Mouse (Mus musculus): ENCODE measurements around the gene 4931414P19Rik.
A peak's percentile ranks its signal among the peaks of the same experiment; 100 is the strongest.

4931414P19Rik gene

DNA sequence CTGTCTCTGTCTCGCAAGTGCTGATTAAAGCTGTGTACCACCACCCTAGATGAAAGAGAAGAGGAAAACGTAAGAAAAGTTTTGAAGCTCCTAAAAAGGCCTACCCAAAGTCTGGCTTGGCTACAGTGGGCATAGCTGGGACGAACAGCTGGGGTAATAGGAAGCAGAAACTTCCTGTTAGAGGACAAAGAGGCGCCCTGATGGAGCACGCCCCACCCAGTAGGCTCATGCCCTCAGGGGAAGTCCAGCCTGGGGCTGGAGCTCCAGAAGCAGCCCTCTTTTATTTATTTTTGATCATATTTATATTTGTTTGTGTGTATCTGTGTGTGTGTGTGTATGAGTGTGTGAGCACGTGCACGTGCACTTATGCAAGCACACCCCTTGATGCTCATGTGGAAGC is 26.2 kb downstream of the 4931414P19Rik start:
- no peak for DNase-seq

DNA sequence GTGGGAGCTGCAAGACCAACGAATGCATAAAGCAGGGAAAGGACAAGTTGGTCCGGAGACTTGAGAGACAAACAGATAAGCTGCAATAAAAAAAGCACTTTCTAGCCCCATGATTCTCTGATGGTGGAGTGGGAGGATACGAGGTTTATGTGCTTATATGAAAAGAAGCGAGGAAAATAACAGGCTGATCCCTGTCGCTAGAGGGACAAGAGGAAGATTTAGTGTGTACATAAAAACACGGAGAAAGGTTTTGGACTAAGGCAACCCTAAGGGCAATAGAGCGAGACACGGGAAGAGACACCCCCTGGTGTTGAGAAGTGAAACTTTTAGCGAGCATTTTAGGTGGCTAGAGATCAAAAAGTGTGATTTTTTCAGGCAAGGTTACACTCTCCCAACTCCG is 27.7 kb downstream of the 4931414P19Rik start:
- peak; percentile 56 to 63 for DNase-seq

DNA sequence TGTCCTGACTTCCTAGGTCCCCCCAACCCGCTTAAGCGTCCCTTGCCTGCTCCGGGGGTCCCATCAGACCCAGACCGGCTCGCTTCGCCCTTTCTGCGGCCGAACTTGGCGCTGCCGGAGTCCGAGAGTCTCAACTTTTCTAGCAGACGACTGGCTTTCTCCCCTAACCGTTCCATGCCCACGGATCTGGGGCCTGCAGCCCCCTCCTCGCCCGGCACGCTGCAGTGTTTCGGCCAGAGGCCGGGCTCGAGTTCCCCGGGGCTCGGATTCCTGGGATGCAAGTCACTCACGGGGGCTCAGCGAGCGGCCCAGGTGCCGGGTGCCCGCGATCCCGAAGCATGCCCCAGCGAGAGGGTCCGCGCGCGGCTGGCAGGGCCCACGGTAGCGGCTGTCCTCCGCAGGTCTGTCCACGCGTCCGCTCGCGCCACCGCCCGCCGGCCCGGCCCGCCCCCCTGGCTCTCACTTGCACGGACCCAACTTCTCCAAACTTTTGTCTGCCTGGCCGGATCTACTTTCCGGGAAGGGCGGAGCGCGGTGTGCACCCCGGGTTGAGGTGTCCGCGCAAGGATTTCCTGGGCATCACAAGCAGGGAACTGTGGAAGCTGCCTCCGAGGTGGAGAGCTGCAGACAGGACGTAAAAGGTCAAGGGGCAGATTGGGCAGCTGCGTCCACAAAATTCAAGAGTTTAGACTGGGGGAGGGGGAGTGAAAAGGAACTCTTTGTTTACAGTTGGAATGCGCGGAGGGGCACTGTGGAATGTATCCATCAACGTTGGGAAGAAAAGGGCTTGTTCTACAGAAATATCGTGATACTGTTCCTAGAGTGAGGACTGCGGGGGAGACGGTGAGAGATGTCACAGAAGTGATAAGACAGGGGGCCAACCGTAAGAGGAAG is 28.5 kb downstream of the 4931414P19Rik start, which contains the start of gene Ajuba:
Gene Ajuba, minus strand, starts transcription at position 470 of the 894 bp plus-strand sequence.
- peak; percentile 94 for DNase-seq

DNA sequence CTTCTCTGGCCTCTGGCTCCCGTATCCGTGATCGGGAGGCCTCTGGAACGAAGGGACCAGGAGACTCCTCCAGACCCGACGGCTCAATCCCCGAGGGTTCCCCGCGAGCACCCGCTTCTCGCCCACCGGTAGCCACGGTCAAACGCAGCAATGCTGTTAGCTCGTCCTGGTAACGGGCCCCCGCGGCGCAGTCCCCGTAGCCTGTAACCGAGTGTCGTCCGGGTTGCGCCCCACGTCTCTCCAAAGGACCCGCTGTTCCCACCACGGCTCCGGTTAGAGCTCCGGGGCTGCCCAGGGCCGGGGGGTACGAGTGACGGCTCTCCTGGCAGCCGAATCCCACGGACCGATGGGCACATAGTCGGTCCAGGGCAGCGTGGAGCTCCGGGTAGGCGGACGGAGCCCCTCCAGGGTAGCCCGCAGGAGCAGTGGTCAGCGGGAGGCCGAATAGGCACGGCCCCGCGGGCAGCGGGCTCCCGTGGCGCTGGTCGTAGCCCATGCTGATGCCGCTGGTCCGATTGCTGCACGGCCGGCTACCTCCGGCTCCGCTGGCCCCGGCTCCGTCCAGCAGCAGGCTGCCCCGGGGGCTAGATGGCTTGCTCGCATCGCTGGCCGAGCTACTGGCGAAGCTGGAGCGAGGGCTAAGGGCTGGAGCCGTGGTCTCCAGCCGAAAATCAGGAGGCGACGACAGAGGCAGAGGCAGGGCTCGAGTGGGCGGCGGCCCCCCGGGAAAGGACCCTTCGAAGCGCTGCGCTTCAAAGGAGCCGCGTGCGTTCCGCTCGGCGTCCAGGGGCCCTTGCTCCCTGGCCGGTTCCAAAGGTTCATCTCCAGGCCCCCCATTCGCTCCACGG is 29.3 kb downstream of the 4931414P19Rik start:
- DNase-seq: peak; percentile 36 to 72

DNA sequence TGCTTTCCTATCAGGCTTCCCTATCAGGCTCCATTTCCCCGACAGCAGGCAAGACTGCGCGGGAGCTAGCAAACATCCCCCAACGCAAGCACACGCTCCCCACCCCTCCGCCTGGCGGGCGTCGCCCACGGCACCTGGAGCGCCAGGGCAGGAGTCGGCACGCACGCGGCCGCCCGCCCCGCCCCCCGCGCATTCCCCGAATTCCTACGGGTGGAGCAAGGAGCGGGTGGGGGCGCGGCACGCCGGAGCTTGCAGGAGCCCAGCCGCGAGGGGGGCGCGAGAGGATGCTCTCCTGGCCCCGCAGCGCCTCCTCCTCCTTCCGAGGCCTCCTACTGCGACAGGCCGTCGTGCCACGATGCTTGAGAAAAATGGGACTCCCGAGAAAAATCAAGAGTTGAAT is 30.2 kb downstream of the 4931414P19Rik start:
- DNase-seq: peak; percentile 88 to 93

DNA sequence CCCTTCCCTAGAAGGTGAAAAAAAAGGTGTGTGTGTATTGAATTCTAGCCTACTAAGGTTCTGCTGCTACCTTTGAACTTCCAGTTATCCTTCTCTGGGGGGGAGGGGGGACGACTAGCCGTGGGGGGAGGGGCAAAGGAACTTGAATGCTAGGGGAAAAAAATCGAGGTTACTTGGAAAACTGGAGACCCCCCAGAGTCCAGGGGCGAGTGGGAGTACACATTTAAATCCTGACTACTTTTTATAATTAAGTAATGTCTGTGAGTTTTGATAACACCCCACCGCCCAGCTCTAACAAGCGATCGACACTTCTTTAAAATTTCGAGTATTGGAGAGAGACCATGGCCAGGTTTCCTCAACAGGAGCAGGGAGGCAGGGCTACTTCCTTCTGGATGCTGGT is 30.8 kb downstream of the 4931414P19Rik start:
- DNase-seq: peak in 1 of 2 experiments; percentile 12

DNA sequence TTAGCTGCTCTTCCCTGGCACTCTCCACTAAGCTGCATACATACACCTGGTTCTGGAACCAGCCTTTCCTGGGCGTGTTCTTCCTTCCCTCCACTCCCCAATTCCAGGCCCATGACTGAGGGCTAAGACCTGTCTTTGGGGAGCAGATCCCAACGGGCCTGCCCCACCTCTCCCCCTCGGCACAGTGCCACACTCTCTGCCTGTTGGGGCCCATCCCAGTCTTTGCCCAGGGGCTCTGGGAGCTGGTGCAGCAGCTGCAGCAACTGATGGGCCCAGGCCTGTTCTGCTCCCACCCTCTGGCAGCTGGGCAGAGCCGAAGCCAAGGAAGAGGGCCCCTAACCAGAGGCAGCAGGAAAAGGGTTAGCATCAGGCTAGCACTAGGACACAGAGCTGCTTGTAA is 31.5 kb downstream of the 4931414P19Rik start:
- peak in 1 of 2 experiments; percentile 14 for DNase-seq

DNA sequence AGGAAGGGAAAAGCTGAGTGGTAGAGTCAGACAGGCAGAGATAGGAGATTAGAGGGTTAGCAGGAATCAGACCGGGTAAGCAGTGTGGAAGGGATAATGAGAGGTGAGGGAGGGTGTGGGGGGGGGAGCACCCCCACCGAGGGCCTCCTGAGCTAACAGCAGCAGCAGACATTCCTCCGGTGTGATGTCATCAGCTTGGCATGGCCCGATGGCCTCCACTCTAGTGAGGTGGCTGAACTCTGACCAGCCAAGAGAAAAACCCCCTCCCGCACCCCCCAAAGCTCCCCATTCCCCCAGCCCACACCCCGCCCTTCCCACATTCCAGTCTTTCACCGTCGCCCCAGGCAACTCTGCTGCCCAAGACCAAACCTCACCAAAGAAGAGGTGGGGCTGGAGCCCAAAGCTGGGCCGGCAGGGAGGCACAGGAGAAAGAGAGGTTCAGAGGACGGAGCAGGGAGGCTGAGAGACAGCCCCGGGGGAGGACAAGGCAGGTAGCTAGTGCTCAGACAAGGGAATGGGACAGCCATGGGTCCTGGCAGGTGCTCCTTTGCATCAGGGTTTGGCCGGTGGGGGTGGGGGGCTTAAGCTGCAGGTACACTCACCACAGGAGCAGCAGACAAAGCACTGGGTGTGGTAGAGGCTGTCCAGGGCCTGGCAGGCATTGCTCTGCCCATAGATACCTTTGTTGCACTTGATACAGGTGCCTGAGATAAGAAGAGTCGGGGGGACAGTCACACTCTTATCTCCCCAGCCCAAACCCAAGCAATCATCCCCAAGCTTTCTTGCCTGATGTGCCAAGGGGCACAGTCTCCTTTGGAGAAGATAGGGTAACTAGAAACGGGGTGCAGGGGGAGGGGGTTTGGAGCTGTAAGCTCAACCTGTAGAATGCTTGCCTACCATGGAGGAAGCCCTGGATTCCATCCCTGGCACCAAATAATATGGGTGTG is 32.7 kb downstream of the 4931414P19Rik start:
- DNase-seq: peak; percentile 78 to 88

DNA sequence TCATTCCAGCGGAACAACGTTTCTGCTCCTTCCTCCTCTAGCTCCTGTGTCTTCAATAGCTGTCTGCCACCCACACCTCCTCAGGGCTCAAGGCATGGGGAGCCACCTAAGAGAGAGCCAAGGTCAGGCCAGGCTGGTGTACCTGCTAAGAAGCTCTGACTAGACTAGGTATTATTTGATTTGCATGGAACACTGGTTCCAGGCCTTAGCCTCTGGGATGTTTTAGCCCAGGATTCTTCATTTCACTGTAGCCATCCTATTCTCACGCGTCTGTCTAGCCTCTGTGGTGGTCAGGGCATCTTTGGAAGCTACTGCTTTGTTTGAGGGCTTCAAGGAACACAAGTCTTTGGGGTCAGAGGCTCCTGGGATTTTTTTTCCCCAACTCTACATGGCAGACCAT is 33.7 kb downstream of the 4931414P19Rik start:
- no peak for DNase-seq

DNA sequence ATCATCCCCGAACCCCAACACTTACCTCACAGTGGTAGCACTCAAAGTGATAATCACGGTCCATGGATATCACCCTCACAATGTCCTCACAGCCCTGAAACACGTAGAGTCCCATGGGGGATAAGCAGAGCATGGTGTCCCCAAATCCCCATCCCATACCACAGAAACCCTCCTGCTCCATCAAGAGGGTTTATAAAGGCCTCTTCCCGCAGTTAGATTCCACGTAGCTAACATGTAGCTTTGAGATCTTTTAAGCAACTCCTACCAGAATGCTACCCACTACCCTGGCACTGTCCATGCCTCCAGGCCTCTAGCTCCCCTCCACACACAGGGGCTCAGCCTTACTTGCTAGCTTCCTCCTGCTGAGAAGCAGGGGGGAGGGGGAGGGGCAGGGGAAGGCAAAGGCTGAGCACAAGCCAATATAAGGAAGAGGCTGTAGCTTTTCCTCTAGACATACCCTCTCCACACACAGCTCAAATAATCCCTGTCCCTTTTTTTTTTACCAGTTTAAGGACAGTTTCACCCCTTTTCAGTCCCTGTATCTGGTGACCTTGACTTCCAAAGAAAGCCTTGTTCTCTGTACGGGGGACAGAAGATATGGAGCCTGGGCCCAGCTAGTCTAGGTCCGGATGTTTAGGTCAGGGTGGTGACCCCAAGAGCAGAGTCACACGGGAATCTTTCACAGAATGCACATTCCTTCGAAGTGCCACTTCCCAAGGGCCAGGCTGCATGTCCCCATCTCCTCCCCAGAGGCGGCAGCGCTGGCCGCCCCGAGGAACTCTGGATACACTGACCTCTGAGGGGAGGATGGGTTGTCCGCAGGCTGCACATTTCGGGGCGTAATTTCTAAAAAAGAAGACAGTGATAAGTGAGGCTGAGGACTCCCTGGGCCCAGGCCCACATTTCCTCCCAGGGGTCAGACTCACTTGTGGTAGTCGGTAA is 36.1 kb downstream of the 4931414P19Rik start:
- peak in 1 of 2 experiments; percentile 29 for DNase-seq

DNA sequence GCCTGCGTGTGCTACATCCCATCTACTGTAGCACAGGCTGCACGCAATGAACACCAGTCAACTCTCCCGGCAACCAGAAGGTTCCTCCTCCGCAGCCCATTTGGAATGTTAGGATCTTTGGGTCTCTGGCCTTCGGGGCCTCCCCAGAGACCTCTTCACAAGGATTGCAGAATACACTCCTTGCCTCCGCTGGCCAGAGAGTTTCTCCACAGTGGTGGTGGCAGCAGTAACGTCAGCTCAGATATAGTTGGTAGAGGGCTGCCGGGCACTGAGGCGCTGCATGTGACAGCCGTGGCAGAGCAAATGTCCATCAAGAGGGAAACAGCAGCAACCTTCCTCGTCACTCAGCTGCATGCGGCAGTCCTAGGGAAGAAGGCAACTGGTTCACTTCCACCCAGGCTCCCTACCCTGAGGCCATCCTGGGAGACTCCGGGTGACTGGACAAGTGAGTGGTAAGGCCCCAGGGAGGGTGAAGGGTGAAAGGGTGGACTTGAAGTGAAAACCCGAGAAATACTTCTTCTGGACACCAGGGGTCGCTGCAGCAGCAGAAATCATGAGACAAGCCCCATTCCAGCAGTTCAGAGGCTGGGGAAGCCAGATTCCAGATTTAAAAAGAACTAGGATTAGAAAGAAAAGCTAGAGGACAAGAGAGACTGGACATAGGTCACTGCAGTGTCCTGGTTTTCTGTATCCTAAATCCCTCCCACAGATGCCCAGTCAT is 36.9 kb downstream of the 4931414P19Rik start:
- peak; percentile 78 to 89 for DNase-seq

DNA sequence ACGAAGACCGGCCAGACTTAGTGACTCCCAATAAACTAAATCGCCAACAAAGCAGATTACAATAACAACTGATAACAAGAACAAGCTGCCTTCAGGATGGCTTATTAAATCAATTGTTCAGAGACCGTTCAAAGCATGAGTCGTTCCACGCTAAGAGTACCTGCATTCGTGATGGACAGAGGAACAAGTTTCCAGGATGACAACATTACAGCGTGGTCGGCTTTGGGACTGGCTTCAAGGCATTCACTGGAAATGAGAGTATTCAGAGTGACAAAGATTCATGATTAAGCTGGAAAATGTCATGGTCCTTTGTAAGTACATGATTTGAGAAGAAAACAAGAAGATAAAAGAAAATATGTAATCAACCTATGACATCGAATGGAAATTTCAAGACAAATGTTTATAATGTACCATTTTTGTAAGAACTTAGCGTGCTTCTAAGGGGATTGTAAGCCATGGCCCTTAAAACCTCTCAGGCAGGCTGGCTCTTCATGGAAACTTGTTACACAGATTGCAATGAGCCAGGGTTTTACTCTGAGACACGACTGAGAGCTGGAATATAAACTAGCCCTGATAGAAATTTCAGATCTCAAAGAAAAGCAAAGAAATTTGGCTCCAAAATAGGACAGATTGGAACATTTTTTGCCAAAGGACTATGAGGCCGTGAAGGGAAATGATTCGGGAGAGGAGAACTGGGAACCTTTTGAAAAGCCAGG is 45.1 kb downstream of the 4931414P19Rik start:
- no peak for DNase-seq

DNA sequence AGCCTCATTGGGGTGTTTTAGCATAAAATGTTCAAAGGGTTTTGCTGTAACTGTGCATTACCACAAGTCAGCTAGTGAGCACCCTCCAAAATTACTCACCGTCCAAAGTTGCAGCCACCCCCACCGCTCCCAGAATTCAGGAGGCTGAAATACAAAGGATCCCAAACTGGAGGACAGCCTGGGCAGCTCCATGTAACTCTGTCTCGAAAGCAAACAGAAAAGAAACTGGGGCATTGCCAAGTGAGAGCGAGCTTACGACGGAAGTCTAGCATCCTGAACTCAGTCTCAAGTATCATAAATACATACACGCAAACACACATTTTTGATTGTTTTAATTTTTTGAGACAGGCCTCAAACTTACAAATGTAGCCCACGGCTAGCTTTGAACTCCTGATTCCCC is 48.5 kb downstream of the 4931414P19Rik start:
- no peak for DNase-seq

DNA sequence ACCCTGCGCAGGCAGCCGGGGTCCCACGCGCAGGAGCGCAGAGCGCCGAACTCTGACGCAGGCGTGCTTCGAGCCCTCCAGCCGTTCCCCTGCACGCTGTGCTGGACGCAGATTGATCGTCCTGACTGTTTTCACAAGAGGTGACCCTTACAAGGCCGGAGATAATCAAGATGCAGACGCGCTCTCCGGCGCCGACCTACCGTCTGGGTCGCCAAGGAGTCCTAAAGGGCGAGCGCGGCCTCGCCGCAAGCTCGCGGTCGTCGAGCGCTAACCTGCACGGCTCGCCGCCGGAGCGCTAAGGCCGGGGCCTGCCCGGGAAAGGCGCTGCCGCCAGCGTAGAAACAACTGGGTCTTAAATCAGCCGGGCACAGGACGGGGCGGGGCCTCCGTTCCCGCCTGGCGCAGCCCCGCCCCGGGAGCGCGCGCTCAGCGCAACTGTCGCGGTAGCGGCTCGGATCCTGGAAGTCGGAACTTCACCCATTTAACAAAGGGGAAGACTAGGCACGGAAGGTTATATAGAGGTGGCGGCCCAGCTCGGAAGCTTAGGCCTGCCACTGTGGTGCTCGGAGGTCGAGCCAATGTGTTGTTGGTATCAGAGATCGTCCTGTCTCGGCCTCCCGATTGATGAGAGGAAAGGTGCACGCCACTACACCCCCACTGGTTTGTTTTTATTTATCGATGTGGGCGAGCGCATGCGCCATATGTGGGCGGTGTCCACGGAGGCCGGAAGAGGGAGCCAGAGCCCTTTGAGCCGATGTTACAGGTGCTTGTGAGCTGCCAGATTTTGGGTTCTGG is 51.6 kb downstream of the 4931414P19Rik start, which contains the start of gene Haus4:
Gene Haus4, minus strand, starts transcription at position 642 of the 795 bp plus-strand sequence.
- DNase-seq: peak; percentile 86 to 93

DNA sequence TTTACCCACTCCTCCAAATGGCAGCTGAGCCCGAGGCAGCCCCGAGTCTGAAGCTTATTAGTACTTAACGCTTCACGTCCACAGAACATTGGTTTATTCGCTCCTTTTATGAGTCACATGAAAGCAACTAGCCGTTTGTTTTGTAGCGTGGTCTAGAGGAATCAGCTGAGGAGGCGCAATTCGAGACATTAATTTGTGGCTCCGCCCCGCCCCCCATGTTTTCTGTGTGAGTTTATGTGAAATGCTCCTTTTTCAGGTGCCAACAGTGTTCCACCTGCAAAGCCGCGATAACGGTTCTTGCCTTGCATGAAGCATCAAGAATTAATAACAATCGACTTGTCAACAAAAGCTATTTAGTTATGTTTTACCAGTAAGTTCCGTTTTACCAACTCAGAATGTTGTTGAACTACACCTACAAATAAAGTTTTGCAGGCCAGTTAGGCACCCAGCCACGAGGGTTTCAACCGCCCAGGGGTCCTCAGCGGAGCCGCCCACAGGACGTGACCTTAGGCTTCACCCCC is 52.3 kb downstream of the 4931414P19Rik start:
- peak in 1 of 2 experiments; percentile 48 for DNase-seq

DNA sequence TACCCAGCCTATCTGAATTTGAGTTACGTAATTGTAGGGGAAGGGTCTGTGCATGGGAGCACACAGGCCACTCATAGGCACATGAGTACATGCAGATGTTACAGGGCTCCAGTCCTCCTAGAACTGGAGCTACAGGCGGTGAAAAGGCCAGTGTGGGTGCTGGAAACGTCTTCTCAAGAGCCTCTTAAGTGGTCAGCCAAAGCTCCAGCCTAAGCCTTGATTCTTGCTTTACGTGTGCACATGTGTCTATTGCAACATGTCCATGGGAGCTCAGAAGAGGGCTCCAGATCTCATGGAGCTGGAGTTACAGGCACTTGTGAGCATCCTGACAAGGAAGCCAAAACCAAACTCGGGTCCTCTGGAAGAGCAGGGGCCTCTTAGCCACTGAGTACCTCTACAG is 61.1 kb downstream of the 4931414P19Rik start:
- no peak for DNase-seq

DNA sequence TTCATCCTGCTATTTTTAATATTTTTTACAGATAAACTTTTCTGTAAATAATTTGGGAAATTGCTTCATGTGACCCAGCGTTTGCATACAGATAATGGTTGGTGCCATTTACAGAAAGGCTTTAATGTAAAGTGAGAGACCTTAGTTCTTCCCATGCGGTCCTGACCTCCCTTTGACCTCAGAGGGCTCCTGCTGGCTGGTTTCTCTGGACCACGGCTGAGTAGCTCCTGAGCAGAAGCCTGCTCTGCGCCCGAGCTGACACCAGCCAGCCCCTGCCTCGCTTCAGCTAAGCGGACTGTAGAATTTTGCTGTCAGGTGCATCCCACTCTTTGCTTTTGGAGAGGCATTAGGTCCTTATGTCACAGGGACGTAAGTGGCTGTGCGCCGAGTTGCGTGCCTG is 65.0 kb downstream of the 4931414P19Rik start:
- no peak for DNase-seq

DNA sequence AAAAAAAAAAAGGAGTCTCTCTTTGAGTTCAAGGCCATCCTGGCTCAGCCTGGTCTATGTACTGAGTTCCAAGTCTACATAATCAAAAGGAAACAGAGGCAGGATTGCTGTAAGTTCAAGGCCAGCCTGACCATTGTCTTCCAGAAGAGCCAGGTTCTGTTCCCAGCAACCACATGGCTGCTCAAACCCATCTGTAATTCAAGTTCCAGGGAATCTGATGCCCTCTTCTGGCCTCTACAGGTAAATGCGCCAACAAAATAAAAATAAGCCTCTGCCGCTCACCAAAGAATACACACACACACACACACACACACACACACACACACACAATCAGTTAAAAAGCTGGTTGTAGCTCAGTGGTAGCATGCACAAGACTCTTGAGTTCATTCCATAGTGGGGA is 67.2 kb downstream of the 4931414P19Rik start:
- no peak for DNase-seq

All from kidney, postnatal 36 days (tissue).